Mouse (Mus musculus): ENCODE measurements around the gene Fbxl21.

Gene Fbxl21

DNA sequence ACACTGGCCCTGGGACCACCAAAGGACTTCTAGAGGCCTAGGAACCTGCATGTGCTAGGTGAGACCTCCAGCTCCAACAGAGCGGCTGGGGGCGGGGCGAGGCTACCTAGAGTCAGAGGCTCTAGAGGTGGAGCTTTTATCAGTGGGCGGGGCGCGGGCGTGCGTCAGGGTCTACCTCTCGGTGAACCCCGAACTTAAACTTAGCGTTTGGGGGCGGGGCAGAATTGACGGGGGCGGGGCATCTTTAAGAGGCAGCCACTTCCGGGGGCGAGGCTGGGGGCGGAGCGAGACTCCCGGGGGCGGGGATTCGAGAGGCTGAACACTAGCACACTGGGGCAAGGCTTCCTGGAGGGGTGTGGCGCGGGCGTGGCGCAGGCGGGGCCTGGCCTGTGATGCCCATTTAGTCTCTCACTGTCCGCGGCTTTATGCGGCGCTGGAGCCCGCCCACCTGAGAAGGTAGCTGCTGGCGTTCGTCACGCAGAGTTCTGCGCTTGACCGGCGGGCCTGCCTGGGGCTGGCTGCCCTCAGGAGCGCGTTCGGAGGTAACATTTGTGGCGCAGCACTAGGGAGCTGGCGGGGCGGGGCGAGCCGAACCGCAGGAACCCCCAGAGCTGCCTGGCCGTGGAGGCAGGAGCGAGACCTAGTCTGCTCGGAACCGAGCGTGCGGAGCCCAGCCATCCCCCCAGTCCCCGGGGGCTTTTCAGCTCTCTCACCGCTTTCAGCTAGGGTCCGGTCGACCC is at the start of gene Fbxl21:
Gene Fbxl21, plus strand, starts transcription at position 392 of the 740 bp plus-strand sequence.
- DNase-seq (ENCODE audit: low spot score) = peak; percentile 72

DNA sequence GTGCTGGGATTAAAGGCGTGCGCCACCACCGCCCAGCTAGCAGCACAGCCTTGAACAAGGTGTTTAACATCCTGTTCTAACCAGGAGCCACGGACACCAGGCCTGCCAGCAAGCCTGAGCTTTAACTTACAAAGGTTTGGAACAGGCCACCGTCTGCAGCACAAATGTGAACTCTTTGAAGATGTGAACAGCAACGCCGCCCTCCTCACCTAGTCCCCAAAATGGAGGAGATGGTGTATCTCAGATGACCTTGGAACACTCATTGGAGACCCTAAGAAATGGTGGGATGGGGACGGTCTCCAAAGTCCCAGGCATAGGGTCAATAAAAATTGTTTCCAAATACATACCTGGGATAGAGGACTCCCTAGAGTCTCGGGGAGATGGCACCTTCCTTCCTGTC is 49.6 kb upstream of the Fbxl21 start:
- no peak for DNase-seq (ENCODE audit: low spot score)

DNA sequence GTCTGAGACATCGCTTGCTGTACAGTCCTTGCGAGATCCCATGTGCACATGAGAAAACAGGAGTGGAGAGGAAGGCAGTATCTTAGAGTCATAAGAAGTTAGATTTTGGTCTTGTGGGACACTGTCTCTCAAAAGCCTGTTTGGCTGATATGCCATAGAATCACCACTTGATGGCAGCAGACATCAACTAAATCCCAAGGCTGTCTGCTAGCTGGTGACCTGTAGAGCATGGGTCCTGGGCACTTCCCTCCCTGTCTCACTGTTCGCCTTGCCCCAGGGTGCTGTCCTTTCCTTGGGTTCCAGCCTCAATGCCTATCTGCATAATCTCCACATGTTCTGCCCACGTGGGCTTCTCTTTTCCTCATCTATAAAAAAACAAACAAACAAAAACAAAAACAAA is 46.9 kb upstream of the Fbxl21 start:
- peak; percentile 72 for DNase-seq (ENCODE audit: low spot score)

DNA sequence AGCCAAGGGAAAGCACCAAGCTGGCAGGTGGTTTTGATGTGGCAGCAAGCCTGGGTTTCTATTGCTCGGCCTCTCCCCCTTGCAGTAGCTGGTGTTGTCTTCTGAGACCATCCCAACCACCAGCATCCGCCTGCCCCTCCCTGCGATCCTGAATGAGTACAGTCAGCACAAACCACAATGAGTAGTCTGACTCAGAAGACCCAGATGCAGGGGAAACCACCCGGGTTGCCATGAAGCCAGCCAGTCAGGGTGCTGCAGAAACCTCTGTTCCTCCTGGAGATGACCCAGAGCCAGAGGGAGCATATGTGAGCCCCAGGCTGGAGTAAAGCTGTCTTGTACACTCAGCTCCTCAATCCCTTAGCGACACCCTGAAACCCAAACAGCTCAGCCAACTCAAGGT is 45.5 kb upstream of the Fbxl21 start:
- no peak for DNase-seq (ENCODE audit: low spot score)

DNA sequence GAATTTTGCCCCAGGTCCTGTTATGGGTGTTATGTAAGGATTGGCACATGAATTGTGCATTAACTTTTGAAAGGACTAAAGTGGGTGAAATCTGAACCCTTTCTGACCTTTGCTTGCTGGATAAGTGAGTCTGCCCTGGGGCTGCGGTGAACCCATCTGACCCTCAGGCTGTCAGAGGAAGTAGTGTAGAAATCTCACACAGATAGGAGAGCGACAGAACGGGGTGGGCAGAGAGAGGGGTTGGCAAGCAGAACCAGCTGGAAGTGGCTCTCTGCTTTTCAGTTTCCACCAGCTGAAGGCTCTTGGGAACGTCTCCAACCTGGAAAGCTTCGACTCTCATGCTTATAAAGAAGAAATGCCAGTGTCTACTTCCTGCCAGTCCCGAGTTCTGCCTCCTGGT is 45.0 kb upstream of the Fbxl21 start:
- DNase-seq (ENCODE audit: low spot score) = no peak

DNA sequence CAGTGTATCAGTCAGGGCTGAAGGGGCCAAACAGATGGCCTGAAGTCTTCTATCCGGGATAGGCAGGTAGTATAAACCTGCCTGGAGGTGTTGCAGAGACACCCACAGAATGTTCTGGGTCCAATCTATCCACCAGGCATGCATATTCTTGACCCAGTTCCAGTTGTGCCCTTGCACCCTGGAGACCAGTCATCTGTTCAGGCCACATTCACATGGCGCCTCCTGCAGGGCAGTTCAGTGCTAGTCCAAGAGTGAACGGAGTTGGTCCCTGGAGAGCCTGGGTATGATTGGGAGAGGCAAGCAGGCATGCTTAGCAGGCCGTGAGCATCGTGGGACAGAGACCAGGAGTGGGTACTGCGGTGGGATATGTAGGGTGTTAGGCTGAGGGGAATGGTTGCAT is 44.2 kb upstream of the Fbxl21 start:
- DNase-seq (ENCODE audit: low spot score) = no peak

DNA sequence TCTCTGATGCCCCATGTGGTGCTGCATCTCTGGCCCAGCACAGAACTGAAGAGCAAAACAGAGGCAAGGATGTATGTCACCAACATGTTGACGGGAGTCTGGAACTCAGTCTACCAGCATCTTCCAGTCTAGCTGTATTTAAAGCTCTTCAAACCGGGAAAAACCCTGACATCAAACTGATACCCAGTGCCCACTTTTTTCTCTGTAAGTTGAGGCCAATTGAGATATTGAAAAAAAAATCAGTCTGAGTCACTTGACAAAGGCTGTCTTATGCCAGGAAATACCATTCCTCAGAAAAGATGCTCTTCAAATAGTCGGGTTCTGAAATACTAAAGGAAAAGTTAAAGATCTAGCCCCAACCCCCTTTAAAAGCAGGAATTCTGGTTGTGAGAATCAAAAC is 40.1 kb upstream of the Fbxl21 start, which contains the start of gene Il9:
Gene Il9, minus strand, starts transcription at position 101 of the 400 bp plus-strand sequence.
- no peak for DNase-seq (ENCODE audit: low spot score)

DNA sequence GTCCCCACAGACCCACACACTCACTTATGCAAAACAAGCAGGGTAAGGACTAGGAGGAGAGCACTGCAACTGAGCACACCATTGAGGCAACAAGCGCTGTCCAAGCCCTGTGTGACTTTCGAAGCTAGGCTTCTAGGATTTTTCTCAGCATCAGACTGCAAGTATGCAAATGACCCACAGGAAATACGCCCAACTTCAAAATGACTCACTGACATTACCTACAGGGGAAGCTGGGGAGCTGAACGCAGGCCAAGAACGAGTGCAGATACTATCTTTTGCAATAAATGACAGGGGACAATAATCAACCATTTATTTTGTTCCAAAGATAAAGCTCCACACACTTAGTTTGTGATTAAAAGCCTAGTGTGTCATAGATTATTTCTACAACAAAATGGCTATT is 34.3 kb upstream of the Fbxl21 start:
- DNase-seq (ENCODE audit: low spot score) = peak; percentile 17

DNA sequence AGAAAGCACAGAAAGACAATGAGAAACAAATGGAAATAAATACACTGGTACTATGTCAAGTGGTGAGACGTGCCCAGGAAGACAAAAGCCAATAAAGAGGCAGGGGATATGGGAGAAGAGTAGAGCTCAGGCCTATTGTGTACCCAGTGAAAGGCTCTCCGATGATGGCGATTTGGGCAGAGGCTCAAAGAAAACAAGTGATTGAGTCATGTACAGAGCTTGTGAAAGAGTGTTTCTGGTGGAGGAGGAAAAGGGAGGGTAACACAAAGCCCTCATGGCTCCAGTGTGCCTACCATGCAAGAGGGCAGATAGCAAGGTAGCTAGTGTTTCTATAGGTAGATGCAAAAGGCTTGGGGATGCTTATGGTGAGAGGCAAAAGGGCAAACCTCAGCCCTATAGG is 27.8 kb upstream of the Fbxl21 start:
- DNase-seq (ENCODE audit: low spot score) = no peak

DNA sequence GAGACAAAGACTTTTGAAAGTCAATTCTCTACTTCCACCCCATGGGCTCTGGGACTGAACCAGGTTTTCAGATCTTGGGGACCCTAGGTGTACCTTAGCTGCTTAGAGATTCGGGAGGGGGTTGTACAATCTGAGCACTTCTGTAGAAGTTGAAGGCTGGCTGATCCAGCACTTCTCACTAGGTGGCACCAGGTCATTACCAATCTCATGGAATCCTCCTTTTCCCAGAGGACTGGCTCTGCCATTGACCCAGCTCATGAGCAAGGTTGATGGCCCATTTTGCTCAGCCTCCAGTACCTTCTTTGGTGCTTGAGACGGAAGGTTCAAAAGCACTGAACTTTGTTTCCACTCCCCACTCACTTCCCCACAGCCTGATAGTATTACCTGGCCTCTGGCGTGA is 22.1 kb upstream of the Fbxl21 start:
- DNase-seq (ENCODE audit: low spot score) = no peak

DNA sequence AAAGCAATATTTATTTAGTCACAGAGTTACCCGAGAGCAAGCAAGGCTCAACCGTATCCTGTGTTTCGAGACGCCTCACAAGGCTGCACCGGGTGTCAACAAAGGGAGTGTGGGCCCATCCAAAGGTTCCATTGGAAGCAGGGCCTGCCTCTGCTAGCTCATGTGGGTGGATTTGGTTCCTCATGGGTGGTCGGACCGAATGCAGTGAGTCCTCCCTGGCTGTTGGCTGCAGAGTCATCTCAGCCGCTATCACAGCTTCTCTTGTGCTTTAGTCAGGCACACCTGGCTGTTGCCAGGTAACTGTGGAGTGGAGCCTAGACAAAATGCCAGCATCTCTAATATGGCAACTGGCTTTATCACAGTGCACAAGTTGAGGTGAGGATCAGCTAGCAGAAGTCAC is 21.6 kb upstream of the Fbxl21 start:
- DNase-seq (ENCODE audit: low spot score) = no peak

DNA sequence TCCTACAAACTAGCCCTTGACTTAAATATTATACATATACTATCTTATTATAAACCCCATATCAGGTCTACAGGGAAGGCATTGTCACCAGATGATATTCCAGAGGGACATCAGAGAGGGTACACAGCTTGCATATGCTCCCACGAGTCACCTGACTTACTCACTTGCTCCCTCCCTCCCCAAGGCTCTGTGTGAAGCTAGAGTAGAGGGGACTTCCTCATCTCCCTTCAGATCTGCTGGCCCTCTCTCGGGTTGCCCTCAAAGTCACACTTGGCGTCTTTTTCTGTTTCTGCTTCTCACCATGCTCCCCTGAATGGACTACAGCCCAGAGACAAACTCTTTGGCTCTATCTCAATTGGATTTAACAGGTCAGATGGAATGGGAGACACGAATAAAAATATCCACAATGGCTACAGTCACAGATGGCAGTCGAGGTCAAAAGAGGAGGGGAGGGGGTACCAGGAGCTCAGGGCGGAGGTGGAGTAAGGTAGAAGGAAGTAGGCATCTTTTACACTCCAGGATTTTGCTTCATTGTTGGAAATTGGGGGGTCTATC is 20.3 kb upstream of the Fbxl21 start:
- DNase-seq (ENCODE audit: low spot score) = no peak

DNA sequence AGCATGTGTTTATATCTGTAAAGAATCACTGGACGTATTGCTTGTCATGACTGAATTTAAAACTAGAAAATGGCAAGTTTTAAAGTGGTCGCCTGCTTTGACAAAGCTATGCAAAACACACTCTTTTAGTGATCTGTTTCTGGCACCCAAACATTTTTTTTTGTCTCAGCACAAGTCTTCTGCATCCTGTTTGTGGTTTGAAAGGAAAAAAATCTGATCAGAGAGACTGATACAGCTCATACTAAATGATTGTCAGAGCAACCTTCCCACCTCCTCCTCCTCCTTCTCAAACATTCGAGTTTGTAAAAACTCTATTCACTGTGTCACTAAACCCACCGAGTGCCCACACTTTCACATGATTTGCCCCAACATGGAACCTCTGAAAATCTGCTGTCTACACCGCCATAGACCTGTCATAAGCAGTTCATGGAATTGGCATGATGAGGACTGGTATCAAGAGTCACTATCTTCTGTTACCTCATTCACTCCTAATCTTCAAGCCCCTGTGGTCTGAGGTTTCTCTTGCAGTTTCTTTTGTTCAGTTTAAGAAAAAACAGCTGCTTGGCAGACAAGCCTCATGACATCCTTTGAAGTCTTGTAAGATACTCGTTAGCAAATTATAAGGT is 15.3 kb upstream of the Fbxl21 start:
- DNase-seq (ENCODE audit: low spot score) = no peak

DNA sequence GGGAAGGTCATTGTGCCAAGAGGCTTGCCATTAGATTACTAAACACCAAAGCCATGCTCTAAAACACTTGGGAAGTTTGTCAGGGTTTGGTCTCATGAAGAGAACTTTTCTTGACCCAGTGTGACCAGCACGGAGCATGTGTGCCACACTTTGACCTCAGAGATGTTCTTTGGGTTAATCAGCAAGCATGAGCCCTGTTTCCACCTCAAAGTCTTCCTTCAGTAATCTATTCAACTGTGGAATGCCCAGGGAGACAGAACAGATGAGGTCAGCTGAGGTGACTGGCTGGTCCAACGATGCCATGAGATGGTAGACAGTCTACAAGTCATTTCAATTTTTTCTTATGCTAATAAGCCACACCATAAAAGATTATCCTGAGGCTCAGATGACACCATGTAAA is 12.5 kb upstream of the Fbxl21 start:
- no peak for DNase-seq (ENCODE audit: low spot score)

DNA sequence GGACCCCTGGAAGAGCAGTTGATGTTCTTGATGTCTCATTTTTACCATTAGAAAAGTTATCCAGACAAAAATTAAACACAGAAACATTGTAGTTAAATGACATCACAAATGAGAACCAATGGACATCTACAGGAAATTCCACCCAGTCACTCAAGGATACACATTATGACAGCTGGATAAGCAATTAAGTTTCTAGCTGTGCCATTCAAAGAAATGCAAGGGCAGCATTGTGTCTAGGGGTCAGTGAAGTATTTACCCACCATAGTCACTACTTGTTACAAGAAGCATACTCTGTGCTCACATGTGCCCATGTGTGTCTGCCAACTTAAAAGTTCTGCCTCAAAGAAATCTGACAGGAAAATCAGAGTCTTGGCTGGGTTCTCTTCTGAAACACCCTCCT is 8.7 kb upstream of the Fbxl21 start:
- DNase-seq (ENCODE audit: low spot score) = no peak

DNA sequence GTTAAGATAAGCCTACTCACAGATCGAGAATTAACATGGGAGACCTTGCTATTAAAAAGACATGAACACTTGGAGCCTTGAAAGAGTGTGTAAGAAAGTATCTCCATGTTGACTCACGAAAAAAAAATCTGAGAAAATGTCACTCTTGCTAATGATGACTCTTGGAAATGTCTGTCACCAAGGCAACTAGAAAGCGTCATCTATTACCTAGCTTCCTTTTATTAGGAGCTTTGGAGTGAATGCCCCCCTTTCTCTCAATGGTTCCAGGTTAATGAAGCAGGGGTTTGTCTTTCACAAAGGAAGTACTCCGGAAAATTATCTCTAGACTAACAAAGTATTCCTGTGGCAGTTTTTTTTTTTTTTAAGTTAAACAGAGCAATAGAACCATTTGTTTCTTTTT is 6.0 kb upstream of the Fbxl21 start:
- DNase-seq (ENCODE audit: low spot score) = no peak

DNA sequence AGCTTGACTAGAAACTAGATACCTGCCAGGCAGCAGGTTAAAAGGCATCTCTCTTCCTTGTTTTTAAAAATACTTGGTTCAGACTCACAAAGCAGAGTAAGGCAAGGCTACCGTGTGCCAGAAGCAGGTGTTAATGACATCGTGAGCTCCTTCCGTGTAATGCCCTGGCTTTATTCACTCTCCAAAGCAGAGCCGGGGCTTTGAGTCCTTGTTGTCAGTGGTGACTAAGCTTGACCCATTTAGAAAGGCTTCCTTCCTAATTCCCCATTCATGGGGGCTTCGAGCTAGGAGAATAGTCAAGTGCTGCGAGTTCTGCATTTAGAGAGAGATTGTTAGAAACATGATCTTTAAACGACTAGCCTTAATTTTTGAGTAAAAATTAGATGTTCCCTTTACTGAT is 5.5 kb upstream of the Fbxl21 start:
- DNase-seq (ENCODE audit: low spot score) = no peak

DNA sequence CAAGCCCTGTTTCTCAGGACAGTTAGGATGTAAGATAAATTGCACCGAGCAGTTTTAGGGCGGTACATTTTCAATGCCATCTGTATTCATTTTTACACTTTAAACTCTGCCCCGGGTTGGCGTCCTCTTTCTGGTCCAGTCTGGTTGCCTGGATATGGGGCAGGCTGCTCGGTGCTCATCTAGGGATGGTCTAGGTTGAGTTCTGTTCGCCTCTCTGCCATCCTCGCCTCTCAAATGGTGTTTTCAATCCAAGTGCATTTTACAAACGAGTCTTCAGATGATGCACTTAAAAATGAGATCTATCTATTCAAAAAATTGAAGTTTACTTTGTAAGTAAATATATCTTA is 522 bp downstream of the Fbxl21 start:
- DNase-seq (ENCODE audit: low spot score) = no peak

DNA sequence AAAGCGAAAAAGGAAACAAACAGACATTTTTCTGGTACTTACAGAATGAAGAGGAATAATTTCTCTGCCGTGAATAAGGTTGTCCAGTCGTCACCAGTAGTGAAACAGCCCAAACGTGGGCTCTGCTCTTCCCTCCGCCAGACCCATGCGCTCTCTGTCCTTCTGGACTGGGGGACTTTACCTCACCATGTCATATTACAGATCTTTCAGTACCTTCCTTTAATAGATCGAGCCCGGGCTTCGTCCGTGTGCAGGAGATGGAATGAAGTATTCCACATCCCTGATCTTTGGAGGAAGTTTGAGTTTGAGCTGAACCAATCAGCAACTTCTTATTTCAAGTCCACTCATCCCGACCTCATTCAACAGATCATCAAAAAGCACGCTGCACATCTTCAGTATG is 4.6 kb downstream of the Fbxl21 start:
- DNase-seq (ENCODE audit: low spot score) = no peak

DNA sequence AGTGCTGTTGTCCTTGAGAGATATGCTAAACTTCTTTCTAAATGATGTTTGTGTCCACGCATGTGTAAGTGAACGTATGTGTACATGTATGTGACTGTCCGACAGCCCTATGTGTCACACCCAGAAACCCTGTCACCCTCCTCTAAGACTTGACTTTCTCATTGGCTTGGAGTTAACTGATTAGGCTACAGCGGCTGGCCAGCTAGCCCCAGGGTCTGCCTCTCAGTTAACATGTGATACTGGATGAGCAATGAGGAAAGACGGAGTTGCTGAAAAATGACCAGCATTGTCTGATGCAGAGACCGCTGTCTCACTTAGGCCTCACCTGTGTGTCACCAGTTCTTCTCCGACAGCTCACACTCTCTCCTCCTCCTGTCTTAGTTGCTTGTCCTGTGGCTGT is 5.6 kb downstream of the Fbxl21 start:
- no peak for DNase-seq (ENCODE audit: low spot score)

DNA sequence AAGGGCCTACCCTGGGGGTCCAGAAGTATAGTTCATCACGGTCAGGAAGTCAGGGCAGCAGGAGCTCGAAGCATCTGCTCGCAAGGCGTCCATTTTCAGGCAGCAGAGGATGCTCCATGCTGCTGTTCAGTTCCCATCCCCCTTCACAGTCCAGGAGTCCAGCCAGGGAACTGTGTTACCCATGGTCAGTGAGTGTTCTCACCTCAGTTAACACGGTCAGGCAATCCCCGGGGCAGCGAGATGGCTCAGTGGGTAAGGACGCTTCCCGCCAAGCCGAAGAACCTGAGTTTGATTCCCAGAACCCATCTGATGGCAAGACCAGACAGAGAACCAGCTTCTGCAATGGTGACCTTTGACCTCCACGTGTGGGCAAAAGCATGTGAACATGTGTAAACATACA is 6.0 kb downstream of the Fbxl21 start:
- DNase-seq (ENCODE audit: low spot score) = no peak

DNA sequence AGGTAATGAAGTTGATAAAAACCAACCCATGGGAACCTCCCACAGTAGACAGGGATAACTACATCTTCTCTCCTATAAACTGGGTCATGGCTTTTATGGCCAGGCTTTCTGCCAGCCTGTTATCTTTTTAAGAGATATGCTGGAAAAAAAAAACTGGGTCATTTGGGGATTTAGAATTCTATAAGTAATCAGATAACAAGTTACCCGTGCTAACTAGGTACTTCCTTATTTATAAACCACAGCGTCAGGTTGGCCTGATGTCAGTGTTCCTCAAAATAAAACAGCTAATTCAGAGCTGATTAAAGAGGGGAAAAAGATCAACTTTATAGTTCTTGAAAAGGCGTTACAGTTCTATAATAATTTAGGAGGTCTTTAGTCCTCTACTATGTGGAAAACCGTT is 6.8 kb downstream of the Fbxl21 start:
- no peak for DNase-seq (ENCODE audit: low spot score)

DNA sequence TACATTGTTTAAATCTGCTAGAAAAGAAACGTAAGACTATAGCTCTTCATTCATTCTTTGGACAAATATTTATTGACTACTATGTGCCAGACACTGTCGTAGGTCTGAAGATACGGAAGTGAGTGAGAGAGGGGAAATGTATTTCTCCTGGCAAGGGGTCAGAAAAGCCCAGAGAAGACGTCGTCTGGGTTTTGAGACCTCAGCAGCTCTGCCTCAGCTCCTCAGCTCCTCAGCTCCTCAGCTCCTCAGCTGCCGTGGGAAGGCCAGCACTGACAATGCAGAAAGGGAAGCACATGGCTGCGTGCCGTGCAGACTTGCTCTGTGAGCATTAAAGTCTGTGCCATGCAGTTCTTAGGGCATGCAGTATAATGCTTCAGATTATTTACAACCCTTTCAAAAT is 7.4 kb downstream of the Fbxl21 start:
- DNase-seq (ENCODE audit: low spot score) = no peak

DNA sequence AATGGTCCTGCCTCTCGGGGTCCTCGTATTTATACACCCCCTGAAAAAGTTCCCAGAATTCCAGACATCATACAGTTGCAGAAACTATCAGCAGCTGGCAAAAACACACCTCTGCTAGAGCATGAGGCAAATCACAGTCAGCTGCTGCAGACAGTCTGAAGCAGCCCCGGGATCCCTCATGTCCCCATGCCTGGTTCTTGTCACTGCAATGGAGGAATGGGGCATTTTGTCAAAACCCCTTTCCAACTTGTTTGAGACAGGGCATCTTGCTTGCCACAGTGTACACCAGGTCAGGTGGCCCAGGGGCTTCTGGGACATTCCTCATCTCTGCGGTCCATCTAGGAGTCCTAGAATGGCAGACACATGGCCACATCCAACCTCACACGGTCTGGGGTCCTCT is 12.7 kb downstream of the Fbxl21 start:
- no peak for DNase-seq (ENCODE audit: low spot score)

All from MN1 (cell line).